Mouse (Mus musculus) liver, embryonic 14.5 days (tissue): ENCODE measurements around the gene Srp54a.
"Not testable (repeated sequence)": the region's sequence is repeated elsewhere in the genome, so short reads cannot be mapped to it uniquely, and the experiment has no call there.

Experiments
- CTCF ChIP-seq: IDR thresholded peaks from 2 replicates; pipeline ENCODE4 v1.5.1; 2016; ENCODE audit warnings: antibody characterized with exemption, low read depth, control low read depth
- EP300 ChIP-seq: IDR thresholded peaks from 2 replicates; pipeline ENCODE4 v1.6.1; 2016; ENCODE audit warnings: antibody characterized with exemption, low read depth

GRCm38 (mm10) chr12:55124731-55125130 is 44.7 kb downstream of the Srp54a start:
- not testable (repeated sequence) for TF ChIP-seq CTCF, EP300
